Mouse (Mus musculus) bone marrow, adult 2 months (tissue): ENCODE measurements around the gene Dnajb13. TPM values are rescaled to one million over a fixed set of nuclear protein-coding genes. Genes with fewer than 3 reads are reported as not detected.

Experiments used
- H3K27ac ChIP-seq: fragments of 200-500 bp; 2 replicates; pipeline ENCODE4 v1.5.1; 2012; ENCODE audit warnings: low read depth, mild to moderate bottlenecking, control low read depth, inconsistent platforms, low read length; ENCODE audit not compliant: control insufficient read depth, poor library complexity, insufficient read depth
- H3K4me1 ChIP-seq: fragments of 200-500 bp; 2 replicates; pipeline ENCODE4 v1.6.1; 2011; ENCODE audit warnings: low read length; ENCODE audit not compliant: control insufficient read depth, insufficient read depth
- H3K4me3 ChIP-seq: fragments of 200-500 bp; replicated peaks from 2 replicates; pipeline ENCODE3; 2011; ENCODE audit warnings: mild to moderate bottlenecking, low read depth, low read length, control low read depth; ENCODE audit not compliant: control insufficient read depth
- CTCF ChIP-seq: fragments of 200-500 bp; IDR thresholded peaks from 2 replicates; pipeline ENCODE4 v1.5.1; 2011; ENCODE audit warnings: low read length, control low read depth; ENCODE audit not compliant: control insufficient read depth, insufficient read depth
- POLR2A ChIP-seq: fragments of 200-500 bp; IDR thresholded peaks from 2 replicates; pipeline ENCODE4 v1.6.1; 2011; ENCODE audit warnings: low read depth, mild to moderate bottlenecking, control low read depth, low read length, borderline replicate concordance; ENCODE audit not compliant: control insufficient read depth
- WGBS: fragments of 180-500 bp; shearing (Covaris S2); methylation state at CpG from one replicate; pipeline ENCODE4 v1.1.7; 2018; 5-methylcytosine and 5-hydroxymethylcytosine counted together
- polyA plus RNA-seq: library from polyadenylated mRNA; stranded (reverse); fragments of >200 nt; gene quantifications from 2 replicates; pipeline ENCODE4 v1.2.4, GENCODE M21; 2011; ENCODE audit warnings: low replicate concordance; ENCODE audit not compliant: missing spikeins, insufficient read depth, insufficient read length

Gene Dnajb13
- polyA plus RNA-seq, 1 experiment: 4.5 TPM

- WGBS: 86% methylated on average over 1 of the region's 1 CpGs
- Histone ChIP-seq H3K27ac (no peak overlapping the region), H3K4me3 (no peak overlapping the region), H3K4me1 (no peaks in the 10 kb centered on the region; the same call in 1 of the 2 replicates)
- TF ChIP-seq CTCF (no peak), POLR2A (no peak)
Observed at GRCm38 (mm10) chr7:100471407-100471797, 43.4 kb downstream of the Dnajb13 start.

GRCm38 (mm10) chr7:100470796-100471406, 43.9 kb downstream of the Dnajb13 start:
- TF ChIP-seq POLR2A (no peak), CTCF (no peak)
- WGBS: 92% methylated on average over 11 of the region's 11 CpGs
- Histone ChIP-seq H3K27ac (no peak overlapping the region), H3K4me3 (no peak overlapping the region), H3K4me1 (no peaks in the 10 kb centered on the region; the same call in 1 of the 2 replicates)

DNA sequence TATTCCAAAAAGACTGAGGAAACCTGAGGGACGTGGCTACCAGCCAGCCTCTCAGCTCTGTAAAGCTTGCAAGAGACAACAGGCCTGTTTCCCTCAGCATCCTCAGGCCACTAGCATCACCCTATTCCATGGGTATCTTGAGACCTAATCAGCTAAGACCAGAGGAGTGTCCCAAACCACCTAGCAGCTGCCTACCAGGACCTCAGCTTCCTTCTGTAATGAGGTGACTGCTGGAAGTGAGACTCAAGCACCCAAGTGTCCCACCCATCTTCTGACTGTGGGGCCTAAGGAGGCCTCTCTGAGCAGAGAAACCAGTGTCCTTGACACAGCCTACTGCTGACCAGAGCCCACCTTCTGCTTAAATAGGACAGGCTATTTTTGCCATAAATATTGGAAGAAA, 45.3 kb downstream of the Dnajb13 start:
- WGBS: 96% methylated on average over 1 of the region's 1 CpGs
- no peaks in the 10 kb centered on the region; the same call in 1 of the 2 replicates for H3K4me1 ChIP-seq
- no peak overlapping the region for H3K4me3 ChIP-seq
- H3K27ac ChIP-seq: no peak overlapping the region
- TF ChIP-seq CTCF: no peak
- TF ChIP-seq POLR2A: no peak

GRCm38 (mm10) chr7:100468761-100469160, 46.0 kb downstream of the Dnajb13 start:
- WGBS: 89% methylated on average over 6 of the region's 6 CpGs
- no peak for TF ChIP-seq POLR2A
- TF ChIP-seq CTCF: no peak

GRCm38 (mm10) chr7:100466781-100467510, 47.8 kb downstream of the Dnajb13 start:
- Histone ChIP-seq H3K4me3 (peak overlapping the region; percentile 70), H3K4me1 (no peaks in the 10 kb centered on the region; the same call in 1 of the 2 replicates), H3K27ac (peak overlapping the region; percentile 93)
- TF ChIP-seq POLR2A (peak; percentile 85), CTCF (no peak)
- WGBS: 67% methylated on average over 11 of the region's 11 CpGs

More at GRCm38 (mm10) chr7:100468761-100469160, 46.0 kb downstream of the Dnajb13 start:
- no peak overlapping the region for H3K27ac ChIP-seq
- H3K4me1 ChIP-seq: no peaks in the 10 kb centered on the region; the same call in 1 of the 2 replicates
- no peak overlapping the region for H3K4me3 ChIP-seq

- peak overlapping the region; percentile 31 for H3K4me3 ChIP-seq
- 18% methylated on average over 5 of the region's 5 CpGs for WGBS
- no peaks in the 10 kb centered on the region; the same call in 1 of the 2 replicates for H3K4me1 ChIP-seq
- H3K27ac ChIP-seq: peak overlapping the region; percentile 92
- TF ChIP-seq POLR2A (peak; percentile 71; the same call in 1 of the 2 replicates), CTCF (no peak)
Observed at GRCm38 (mm10) chr7:100465656-100466309, 49.0 kb downstream of the Dnajb13 start.

DNA sequence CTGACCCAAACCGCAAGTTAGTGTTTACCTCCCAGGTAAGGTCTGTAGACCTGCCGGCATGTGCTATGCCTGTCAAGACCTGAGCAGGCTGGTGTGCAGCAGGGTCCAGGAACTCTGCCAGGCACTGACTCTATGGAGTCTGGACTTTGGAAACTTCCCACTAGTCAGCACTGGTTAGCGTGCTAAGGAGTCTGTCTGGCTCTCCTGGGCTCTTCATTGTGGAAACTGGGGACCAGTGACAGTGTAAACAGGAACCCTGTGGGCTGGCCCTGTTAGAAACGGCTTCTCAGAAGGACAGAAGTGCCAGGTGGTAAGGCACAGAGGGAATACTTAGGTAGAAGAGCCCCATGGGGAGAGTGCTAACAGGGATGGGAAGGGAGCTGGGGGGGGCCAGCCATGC, 49.5 kb downstream of the Dnajb13 start:
- Histone ChIP-seq H3K4me1 (no peaks in the 10 kb centered on the region; the same call in 1 of the 2 replicates), H3K4me3 (peak overlapping the region; percentile 38), H3K27ac (peak overlapping the region; percentile 92)
- no peak for TF ChIP-seq CTCF
- TF ChIP-seq POLR2A: no peak
- 50% methylated on average over 4 of the region's 4 CpGs for WGBS

- no peaks in the 10 kb centered on the region; the same call in 1 of the 2 replicates for H3K4me1 ChIP-seq
Observed at GRCm38 (mm10) chr7:100464248-100464647, 50.5 kb downstream of the Dnajb13 start.

More at GRCm38 (mm10) chr7:100464248-100464647, 50.5 kb downstream of the Dnajb13 start:
- H3K4me3 ChIP-seq: no peak overlapping the region
- TF ChIP-seq CTCF: no peak
- no peak for TF ChIP-seq POLR2A
- WGBS: 97% methylated on average over 7 of the region's 7 CpGs
- peak overlapping the region; percentile 47 for H3K27ac ChIP-seq
